Mouse (Mus musculus) kidney, postnatal 0 days (tissue): ENCODE results near the gene Rp2. TPM values are rescaled to one million over a fixed set of nuclear protein-coding genes. Genes with fewer than 3 reads are reported as not detected.

Experiments used
- ATAC-seq: fragments of 200-750 bp; cut with Nextera tagmentation; replicated peaks from 2 replicates; pipeline ENCODE4 v1.8.0; 2017; ENCODE audit warnings: low read depth, moderate number of reproducible peaks, moderate TSS enrichment, moderate library complexity; ENCODE audit not compliant: low FRiP score
- DNase-seq: peaks from one replicate; pipeline ENCODE4 v3.0.0-alpha.2; 2016; ENCODE audit warnings: low spot score
- H3K27ac ChIP-seq: fragments of 300-500 bp; sonication (generic); 2 replicates; pipeline ENCODE4 v1.5.1; 2014; ENCODE audit warnings: mild to moderate bottlenecking
- H3K27me3 ChIP-seq: fragments of 300-500 bp; sonication (generic); 2 replicates; pipeline ENCODE4 v1.6.1; 2014; ENCODE audit warnings: low read length, mixed read lengths; ENCODE audit not compliant: insufficient read depth
- H3K36me3 ChIP-seq: fragments of 300-500 bp; sonication (generic); 2 replicates; pipeline ENCODE4 v1.6.1; 2014; ENCODE audit warnings: low read length, mixed read lengths; ENCODE audit not compliant: insufficient read depth
- H3K4me1 ChIP-seq: fragments of 300-500 bp; sonication (generic); replicated peaks from 2 replicates; pipeline ENCODE4 v1.6.1; 2014; ENCODE audit warnings: antibody characterized with exemption, low read length, mixed read lengths; ENCODE audit not compliant: insufficient read depth
- H3K4me2 ChIP-seq: fragments of 300-500 bp; sonication (generic); 2 replicates; pipeline ENCODE4 v1.6.1; 2014; ENCODE audit warnings: mild to moderate bottlenecking, low read length, moderate library complexity, mixed read lengths
- H3K4me3 ChIP-seq: fragments of 300-500 bp; sonication (generic); replicated peaks from 2 replicates; pipeline ENCODE4 v1.5.1; 2014; ENCODE audit warnings: low read depth, low read length
- H3K9ac ChIP-seq: fragments of 300-500 bp; sonication (generic); 2 replicates; pipeline ENCODE4 v1.6.1; 2014; ENCODE audit warnings: low read depth, low read length
- H3K9me3 ChIP-seq: fragments of 300-500 bp; sonication (generic); replicated peaks from 2 replicates; pipeline ENCODE4 v1.6.1; 2016; ENCODE audit warnings: low read length, inconsistent platforms, mixed read lengths
- CTCF ChIP-seq: IDR thresholded peaks from 2 replicates; pipeline ENCODE4 v1.5.1; 2016; ENCODE audit warnings: antibody characterized with exemption, low read depth, mild to moderate bottlenecking, moderate library complexity
- WGBS: fragments of 180-500 bp; shearing (Covaris S2); extraction: QIAGEN DNeasy Blood & Tissue Kit; methylation state at CpG from one replicate; pipeline ENCODE4 v1.1.7; 2014; 5-methylcytosine and 5-hydroxymethylcytosine counted together
- polyA plus RNA-seq: library from polyadenylated mRNA; unstranded; fragments of >200 nt; fragmentation: Nextera tagmentation; extraction: Ambion mirVana; gene quantifications from 2 replicates; pipeline ENCODE4 v1.2.1, GENCODE M21; 2015

Gene Rp2
- polyA plus RNA-seq, 1 experiment from 2014 or later, result 11.2 TPM

DNA sequence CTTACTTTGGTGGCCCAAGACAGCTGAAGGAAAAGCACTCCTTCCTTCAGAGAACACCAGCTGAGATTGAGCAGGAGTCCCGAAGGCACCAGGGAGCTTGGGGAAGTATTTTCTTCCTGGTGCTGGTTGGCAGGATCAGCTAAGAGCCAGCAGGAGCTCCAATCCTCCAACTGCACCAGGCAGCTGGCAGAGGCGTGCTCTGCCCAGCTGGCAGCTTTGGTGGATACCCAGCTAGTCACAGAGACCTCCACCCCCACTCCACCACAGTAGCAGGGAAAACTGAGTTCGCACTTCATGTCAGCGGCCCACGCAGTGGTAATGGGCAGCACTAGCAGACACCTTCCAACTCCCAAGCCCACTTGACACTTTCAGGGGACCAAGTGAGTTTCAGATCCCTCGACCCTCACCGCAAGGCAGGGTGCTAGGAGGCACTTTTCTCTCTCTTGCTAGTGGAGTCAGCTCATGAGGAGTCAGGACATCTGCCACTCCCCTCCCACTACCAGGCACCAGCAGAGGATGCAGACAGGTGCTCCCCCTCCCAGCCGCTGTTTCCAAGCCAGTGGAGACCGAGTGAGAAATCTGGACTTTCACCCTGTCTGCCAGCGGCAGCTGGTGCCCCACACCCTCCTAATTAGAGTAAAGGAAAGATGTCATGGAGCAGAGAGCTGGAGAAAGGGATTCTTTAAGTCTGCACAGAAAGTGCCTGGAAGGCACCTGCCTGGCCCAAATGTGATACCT, 50.8 kb downstream of the Rp2 start:
- peak; percentile 75; the same call in 1 of the 2 replicates for ATAC-seq
- Histone ChIP-seq H3K9ac (no peak overlapping the region), H3K9me3 (no peaks in the 10 kb centered on the region), H3K4me3 (no peak overlapping the region), H3K27ac (peak overlapping the region; percentile 25; the same call in 1 of the 2 replicates), H3K27me3 (no peaks in the 10 kb centered on the region), H3K4me2 (no peak overlapping the region), H3K36me3 (no peaks in the 10 kb centered on the region), H3K4me1 (no peaks in the 10 kb centered on the region)
- peak; percentile 3 for DNase-seq
- no peak for TF ChIP-seq CTCF
- 51% methylated on average over 10 of the region's 10 CpGs for WGBS

DNA sequence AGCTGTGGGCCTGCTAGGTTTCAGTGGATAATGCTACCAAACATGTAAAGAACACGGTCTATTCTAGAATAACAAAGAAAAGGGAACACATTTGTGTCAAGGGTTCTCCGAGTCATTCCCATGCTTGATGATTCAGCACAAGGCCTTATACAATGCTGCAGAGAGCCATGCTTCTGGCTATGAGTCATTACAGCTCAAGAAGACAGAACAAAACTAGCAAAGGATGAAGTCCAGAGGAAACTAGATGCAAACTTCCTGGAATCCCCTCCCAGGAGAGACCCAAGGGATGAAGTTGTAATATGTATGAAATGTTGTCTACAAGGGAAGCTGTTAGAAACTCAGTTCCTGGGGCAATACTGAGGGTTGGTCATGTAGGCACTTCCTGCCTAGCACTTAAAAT, 54.2 kb downstream of the Rp2 start:
- WGBS, result 80% methylated on average over 2 of the region's 2 CpGs
- no peak for TF ChIP-seq CTCF
- Histone ChIP-seq H3K4me3 (no peak overlapping the region), H3K27me3 (no peaks in the 10 kb centered on the region), H3K4me1 (no peaks in the 10 kb centered on the region), H3K4me2 (no peak overlapping the region), H3K27ac (no peak overlapping the region), H3K9ac (no peak overlapping the region), H3K9me3 (no peaks in the 10 kb centered on the region), H3K36me3 (no peaks in the 10 kb centered on the region)
- ATAC-seq (no peak), DNase-seq (no peak)

DNA sequence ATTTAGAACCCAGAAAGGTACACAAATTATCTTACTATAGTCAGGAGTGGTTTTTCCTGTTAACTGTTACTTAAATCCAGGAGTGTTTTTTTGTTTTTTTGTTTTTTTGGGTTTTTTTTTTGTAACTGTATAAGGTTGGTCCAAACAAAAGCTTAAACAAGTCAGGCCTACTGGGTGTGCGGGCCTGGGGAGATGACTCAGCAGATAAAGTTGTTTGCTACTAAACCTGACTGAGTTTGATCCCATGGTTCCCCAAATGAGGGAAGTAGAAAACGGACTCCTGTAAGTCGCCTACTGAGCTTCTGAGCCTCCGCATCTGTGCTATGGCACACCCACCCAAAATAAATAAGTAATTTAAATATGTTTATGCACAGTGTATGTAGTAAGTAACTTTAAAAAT, 55.3 kb downstream of the Rp2 start:
- WGBS, result 86% methylated on average over 4 of the region's 4 CpGs
- H3K9ac ChIP-seq, result no peak overlapping the region
- H3K27ac ChIP-seq, result no peak overlapping the region
- ATAC-seq, result no peak
- H3K9me3 ChIP-seq, result no peaks in the 10 kb centered on the region
- no peaks in the 10 kb centered on the region for H3K27me3 ChIP-seq
- no peak overlapping the region for H3K4me3 ChIP-seq
- no peaks in the 10 kb centered on the region for H3K4me1 ChIP-seq
- no peak overlapping the region for H3K4me2 ChIP-seq
- DNase-seq, result no peak
- no peak for TF ChIP-seq CTCF
- no peaks in the 10 kb centered on the region for H3K36me3 ChIP-seq

DNA sequence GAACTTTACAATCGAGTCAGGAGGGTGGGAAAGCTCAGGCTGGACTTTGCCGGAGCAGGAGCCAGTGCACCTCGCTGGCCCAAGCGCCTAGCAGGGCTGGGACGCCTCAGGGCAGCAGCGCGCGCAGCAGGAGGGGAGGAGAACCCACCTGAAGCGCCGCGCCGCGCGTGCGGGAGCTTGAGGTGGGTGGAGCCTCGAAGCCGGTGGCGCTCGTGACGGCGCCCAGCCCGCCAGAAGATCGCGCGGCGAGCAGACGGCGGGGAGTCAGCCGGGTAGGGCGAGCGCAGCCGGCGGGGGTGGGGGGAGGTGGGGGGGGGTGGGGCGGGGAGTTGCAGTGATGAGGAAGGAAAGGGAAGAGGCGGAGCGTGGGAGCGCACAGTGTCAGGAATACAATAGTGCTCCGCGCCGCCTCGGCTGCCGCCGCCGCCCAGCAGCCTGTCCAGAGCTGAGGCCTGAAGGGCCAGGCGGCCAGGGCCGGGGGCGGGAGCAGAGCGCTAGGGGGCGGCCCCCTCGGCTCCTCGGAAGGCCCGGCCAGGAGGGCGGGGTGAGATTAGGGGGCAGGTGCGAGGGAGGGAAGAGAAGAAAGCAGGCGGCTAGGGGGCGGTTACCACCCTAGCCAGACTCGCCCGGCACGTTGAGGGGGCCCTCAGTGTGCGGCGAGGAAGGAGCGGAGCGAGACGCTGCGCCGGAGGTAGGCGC, 61.0 kb downstream of the Rp2 start, which contains the start of gene Jade3:
Gene Jade3 (plus strand): TSS at position 549 of the 699 bp plus-strand sequence.
- ATAC-seq, result peak; percentile 98
- 21% methylated on average over 53 of the region's 67 CpGs for WGBS
- H3K36me3 ChIP-seq, result no peaks in the 10 kb centered on the region

DNA sequence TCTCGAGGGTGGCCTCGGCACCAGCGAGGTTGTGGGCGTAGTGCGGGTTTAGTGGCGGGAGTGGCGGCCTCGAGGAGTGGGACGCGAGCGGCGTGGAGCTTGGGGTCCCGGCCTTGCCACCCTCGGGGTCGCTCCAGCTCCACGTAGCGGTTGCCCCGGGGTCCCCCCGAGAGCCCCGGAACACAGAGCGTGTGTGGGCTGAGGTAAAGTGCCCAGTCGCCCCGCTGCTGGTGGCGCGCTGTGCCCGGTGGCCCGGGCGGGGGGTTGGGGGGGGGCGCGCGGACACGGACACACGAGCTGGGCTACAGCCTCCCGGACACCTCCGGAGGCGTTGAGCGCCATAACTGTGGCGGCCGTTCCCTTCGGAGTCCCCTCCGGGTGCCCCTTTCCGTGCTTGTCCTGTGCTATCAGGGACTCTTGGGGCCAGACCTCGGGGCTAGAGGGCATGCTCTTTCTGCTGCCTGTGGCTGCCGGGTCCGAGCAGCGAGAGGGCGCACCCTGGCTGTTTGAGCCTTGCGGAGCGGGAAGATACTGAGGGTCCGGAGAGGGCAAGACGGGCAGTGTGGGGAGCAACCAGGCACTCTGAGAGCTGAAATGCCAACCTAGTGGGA, 61.7 kb downstream of the Rp2 start:
- Histone ChIP-seq H3K27me3 (no peaks in the 10 kb centered on the region), H3K9ac (peak overlapping the region; percentile 59), H3K36me3 (no peaks in the 10 kb centered on the region), H3K27ac (peak overlapping the region; percentile 85), H3K4me3 (peak overlapping the region; percentile 60), H3K4me1 (no peaks in the 10 kb centered on the region), H3K9me3 (no peaks in the 10 kb centered on the region), H3K4me2 (peak overlapping the region; percentile 60)
- TF ChIP-seq CTCF, result peak; percentile 56
- WGBS, result 25% methylated on average over 48 of the region's 51 CpGs
- DNase-seq, result peak; percentile 46
- peak; percentile 7; the same call in 1 of the 2 replicates for ATAC-seq

More for the DNA sequence above, 61.0 kb downstream of the Rp2 start, which contains the start of gene Jade3:
- peak within 1 kb of the TSS; percentile 60 for H3K4me3 ChIP-seq
- H3K9me3 ChIP-seq, result no peaks in the 10 kb centered on the region
- peak within 1 kb of the TSS; percentile 60 for H3K4me2 ChIP-seq
- TF ChIP-seq CTCF, result peak; percentile 26; the same call in 1 of the 2 replicates
- DNase-seq, result peak; percentile 83
- no peaks in the 10 kb centered on the region for H3K4me1 ChIP-seq
- H3K27ac ChIP-seq, result peak within 1 kb of the TSS; percentile 85
- H3K27me3 ChIP-seq, result no peaks in the 10 kb centered on the region
- H3K9ac ChIP-seq, result peak within 1 kb of the TSS; percentile 59

Other genes with a start within 250 kb of the Rp2 start
- 1.1 and 1.2 TPM in 2 replicates for gene Slc9a7, start 72.7 kb upstream of the Rp2 start, polyA plus RNA-seq
- 6.9 and 8.1 TPM in 2 replicates for gene Jade3, start 61.2 kb downstream of the Rp2 start, polyA plus RNA-seq
- 14.7 and 16.8 TPM in 2 replicates for gene Rgn, start 185.3 kb downstream of the Rp2 start, polyA plus RNA-seq